Mouse (Mus musculus) midbrain, embryonic 12.5 days (tissue): ENCODE results near the gene Lcmt1. TPM values are rescaled to one million over a fixed set of nuclear protein-coding genes. Genes with fewer than 3 reads are reported as not detected.

ENCODE experiments used
- ATAC-seq: fragments of 200-750 bp; cut with Nextera tagmentation; 2 replicates; pipeline ENCODE4 v1.8.0; 2017; ENCODE audit warnings: low read depth, moderate TSS enrichment, moderate library complexity; ENCODE audit not compliant: low FRiP score
- H3K27ac ChIP-seq: fragments of 300-500 bp; sonication (generic); replicated peaks from 2 replicates; pipeline ENCODE4 v1.5.1; 2016; ENCODE audit warnings: mild to moderate bottlenecking
- H3K27me3 ChIP-seq: fragments of 300-500 bp; sonication (generic); 2 replicates; pipeline ENCODE4 v1.6.1; 2016; ENCODE audit warnings: mild to moderate bottlenecking
- H3K36me3 ChIP-seq: fragments of 300-500 bp; sonication (generic); 2 replicates; pipeline ENCODE4 v1.6.1; 2016
- H3K4me1 ChIP-seq: fragments of 300-500 bp; sonication (generic); 2 replicates; pipeline ENCODE4 v1.6.1; 2016
- H3K4me2 ChIP-seq: fragments of 300-500 bp; sonication (generic); replicated peaks from 2 replicates; pipeline ENCODE4 v1.6.1; 2016; ENCODE audit warnings: mild to moderate bottlenecking, moderate library complexity
- H3K4me3 ChIP-seq: fragments of 300-500 bp; sonication (generic); 2 replicates; pipeline ENCODE4 v1.5.1; 2016; ENCODE audit warnings: mild to moderate bottlenecking
- H3K9ac ChIP-seq: fragments of 300-500 bp; sonication (generic); replicated peaks from 2 replicates; pipeline ENCODE4 v1.6.1; 2016; ENCODE audit warnings: mild to moderate bottlenecking, moderate library complexity
- H3K9me3 ChIP-seq: fragments of 300-500 bp; sonication (generic); 2 replicates; pipeline ENCODE4 v1.6.1; 2016; ENCODE audit warnings: mild to moderate bottlenecking
- WGBS: fragments of 180-500 bp; shearing (Covaris S2); methylation state at CpG from one replicate; pipeline ENCODE4 v1.1.7; 2016; 5-methylcytosine and 5-hydroxymethylcytosine counted together
- polyA plus RNA-seq: library from polyadenylated mRNA; unstranded; fragments of >200 nt; fragmentation: Nextera tagmentation; extraction: Ambion mirVana; gene quantifications from 2 replicates; pipeline ENCODE4 v1.2.1, GENCODE M21; 2016

The Lcmt1 gene
- polyA plus RNA-seq, 1 experiment from 2014 or later = 62.3 TPM

GRCm38 (mm10) chr7:123362806-123363205 lies 6.8 kb upstream of the Lcmt1 start:
- WGBS = 93% methylated on average over 3 of the region's 3 CpGs
- Histone ChIP-seq H3K9me3 (no peaks in the 10 kb centered on the region), H3K27me3 (no peaks in the 10 kb centered on the region), H3K27ac (no peak overlapping the region), H3K4me1 (peaks cover 20% of the 10 kb centered on the region), H3K4me2 (no peak overlapping the region), H3K9ac (no peak overlapping the region), H3K4me3 (no peak overlapping the region), H3K36me3 (no peaks in the 10 kb centered on the region)
- no peak for ATAC-seq

GRCm38 (mm10) chr7:123363971-123364370 lies 5.6 kb upstream of the Lcmt1 start:
- no peak for ATAC-seq
- H3K9ac ChIP-seq = no peak overlapping the region
- H3K36me3 ChIP-seq = no peaks in the 10 kb centered on the region
- no peak overlapping the region for H3K4me2 ChIP-seq
- H3K4me1 ChIP-seq = peaks cover 32% of the 10 kb centered on the region
- no peaks in the 10 kb centered on the region for H3K9me3 ChIP-seq
- 94% methylated on average over 8 of the region's 8 CpGs for WGBS
- H3K27me3 ChIP-seq = no peaks in the 10 kb centered on the region
- no peak overlapping the region for H3K4me3 ChIP-seq
- no peak overlapping the region for H3K27ac ChIP-seq

- Histone ChIP-seq H3K4me3 (no peak overlapping the region), H3K4me2 (no peak overlapping the region), H3K4me1 (peaks cover 33% of the 10 kb centered on the region), H3K27ac (no peak overlapping the region), H3K27me3 (no peaks in the 10 kb centered on the region), H3K9me3 (no peaks in the 10 kb centered on the region), H3K36me3 (no peaks in the 10 kb centered on the region), H3K9ac (no peak overlapping the region)
- WGBS = 88% methylated on average over 7 of the region's 7 CpGs
- no peak for ATAC-seq
Observed at GRCm38 (mm10) chr7:123365876-123366741, 3.5 kb upstream of the Lcmt1 start.

- no peak overlapping the region for H3K27ac ChIP-seq
- ATAC-seq = no peak
- H3K36me3 ChIP-seq = no peaks in the 10 kb centered on the region
- H3K4me3 ChIP-seq = no peak overlapping the region
- peaks cover 33% of the 10 kb centered on the region for H3K4me1 ChIP-seq
- no peak overlapping the region for H3K9ac ChIP-seq
- H3K9me3 ChIP-seq = no peaks in the 10 kb centered on the region
- H3K4me2 ChIP-seq = no peak overlapping the region
- H3K27me3 ChIP-seq = no peaks in the 10 kb centered on the region; the same call in 1 of the 2 replicates
- WGBS = 78% methylated on average over 8 of the region's 8 CpGs
Observed at GRCm38 (mm10) chr7:123366806-123367205, 2.8 kb upstream of the Lcmt1 start.

GRCm38 (mm10) chr7:123367218-123368150 lies 2.1 kb upstream of the Lcmt1 start:
- Histone ChIP-seq H3K4me3 (no peak overlapping the region), H3K9ac (peak overlapping the region; percentile 87; the same call in 1 of the 2 replicates), H3K36me3 (no peaks in the 10 kb centered on the region), H3K27me3 (no peaks in the 10 kb centered on the region; the same call in 1 of the 2 replicates), H3K4me2 (peak overlapping the region; percentile 81), H3K27ac (no peak overlapping the region), H3K9me3 (no peaks in the 10 kb centered on the region), H3K4me1 (peaks cover 33% of the 10 kb centered on the region)
- no peak for ATAC-seq
- 86% methylated on average over 16 of the region's 16 CpGs for WGBS

- peak overlapping the region; percentile 87; the same call in 1 of the 2 replicates for H3K9ac ChIP-seq
- ATAC-seq = no peak
- H3K4me2 ChIP-seq = peak overlapping the region; percentile 81
- peak overlapping the region; percentile 83 for H3K4me3 ChIP-seq
- H3K27ac ChIP-seq = no peak overlapping the region
- H3K4me1 ChIP-seq = peaks cover 33% of the 10 kb centered on the region
- no peaks in the 10 kb centered on the region for H3K9me3 ChIP-seq
- WGBS = 82% methylated on average over 2 of the region's 2 CpGs
- no peaks in the 10 kb centered on the region; the same call in 1 of the 2 replicates for H3K27me3 ChIP-seq
- H3K36me3 ChIP-seq = no peaks in the 10 kb centered on the region
Observed at GRCm38 (mm10) chr7:123368187-123368586, 1.4 kb upstream of the Lcmt1 start.

GRCm38 (mm10) chr7:123368778-123369746 lies 522 bp upstream of the Lcmt1 start:
- Histone ChIP-seq H3K4me2 (peak overlapping the region; percentile 81), H3K27me3 (no peaks in the 10 kb centered on the region; the same call in 1 of the 2 replicates), H3K4me3 (peak overlapping the region; percentile 83), H3K27ac (peak overlapping the region; percentile 89), H3K9me3 (no peaks in the 10 kb centered on the region), H3K4me1 (peaks cover 33% of the 10 kb centered on the region), H3K9ac (peak overlapping the region; percentile 87), H3K36me3 (no peaks in the 10 kb centered on the region)
- ATAC-seq = peak; percentile 81
- 4% methylated on average over 43 of the region's 51 CpGs for WGBS

GRCm38 (mm10) chr7:123370700-123371099 lies 1.1 kb downstream of the Lcmt1 start:
- H3K27ac ChIP-seq = peak overlapping the region; percentile 89; the same call in 1 of the 2 replicates
- no peak for ATAC-seq
- no peaks in the 10 kb centered on the region for H3K36me3 ChIP-seq
- H3K9ac ChIP-seq = 0 out of 2 replicates have a peak overlapping the region, but pooled peaks have one; percentile 87
- H3K27me3 ChIP-seq = no peaks in the 10 kb centered on the region; the same call in 1 of the 2 replicates
- H3K4me1 ChIP-seq = peaks cover 33% of the 10 kb centered on the region
- peak overlapping the region; percentile 81 for H3K4me2 ChIP-seq
- 53% methylated on average over 9 of the region's 9 CpGs for WGBS
- H3K4me3 ChIP-seq = peak overlapping the region; percentile 83
- no peaks in the 10 kb centered on the region for H3K9me3 ChIP-seq

- peaks cover 30% of the 10 kb centered on the region for H3K4me1 ChIP-seq
- H3K4me2 ChIP-seq = no peak overlapping the region
- H3K36me3 ChIP-seq = no peaks in the 10 kb centered on the region
- H3K27ac ChIP-seq = no peak overlapping the region
- ATAC-seq = no peak
- H3K27me3 ChIP-seq = no peaks in the 10 kb centered on the region; the same call in 1 of the 2 replicates
- 74% methylated on average over 3 of the region's 3 CpGs for WGBS
- H3K4me3 ChIP-seq = no peak overlapping the region
- H3K9ac ChIP-seq = no peak overlapping the region
- H3K9me3 ChIP-seq = no peaks in the 10 kb centered on the region
Observed at GRCm38 (mm10) chr7:123371501-123371900, 1.9 kb downstream of the Lcmt1 start.

GRCm38 (mm10) chr7:123377443-123378400 lies 8.1 kb downstream of the Lcmt1 start:
- Histone ChIP-seq H3K4me1 (peaks cover 14% of the 10 kb centered on the region), H3K36me3 (no peaks in the 10 kb centered on the region), H3K9ac (peak overlapping the region; percentile 79), H3K27ac (peak overlapping the region; percentile 52), H3K27me3 (no peaks in the 10 kb centered on the region), H3K4me2 (peak overlapping the region; percentile 90), H3K9me3 (no peaks in the 10 kb centered on the region), H3K4me3 (peak overlapping the region; percentile 78)
- ATAC-seq = peak; percentile 100
- 4% methylated on average over 41 of the region's 41 CpGs for WGBS
